Mouse (Mus musculus): ENCODE data around the gene Lrrc30.
A peak's percentile ranks its signal among the peaks of the same experiment; 100 is the strongest.

DNA sequence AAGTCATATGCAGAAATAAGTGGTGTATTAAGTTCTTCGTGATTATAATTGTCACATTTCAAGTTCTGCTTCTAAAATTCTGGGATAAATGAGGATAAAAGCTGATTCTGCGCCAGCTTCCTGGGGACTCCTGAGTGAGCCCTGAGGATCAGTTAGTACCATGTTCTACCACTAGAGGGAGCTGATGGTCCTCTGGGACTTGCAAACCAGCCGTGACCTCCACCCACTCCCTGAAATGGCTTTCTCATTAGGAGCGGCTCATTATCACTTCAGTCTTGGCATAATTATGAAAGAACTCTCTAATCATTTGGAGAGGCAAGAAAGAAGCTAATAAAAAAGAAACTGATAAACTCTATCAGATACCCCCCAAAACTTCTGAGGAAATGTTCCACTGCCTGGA is 19.0 kb upstream of the Lrrc30 start:
- TF ChIP-seq CTCF (IDR thresholded peaks at IDR 0.05; ENCODE audit: low read depth) = peak; percentile 92
- TF ChIP-seq EP300 (optimal IDR thresholded peaks at IDR 0.05) = no peak
